Mouse (Mus musculus): Measurements from ENCODE around the gene Rad54l2.

DNA sequence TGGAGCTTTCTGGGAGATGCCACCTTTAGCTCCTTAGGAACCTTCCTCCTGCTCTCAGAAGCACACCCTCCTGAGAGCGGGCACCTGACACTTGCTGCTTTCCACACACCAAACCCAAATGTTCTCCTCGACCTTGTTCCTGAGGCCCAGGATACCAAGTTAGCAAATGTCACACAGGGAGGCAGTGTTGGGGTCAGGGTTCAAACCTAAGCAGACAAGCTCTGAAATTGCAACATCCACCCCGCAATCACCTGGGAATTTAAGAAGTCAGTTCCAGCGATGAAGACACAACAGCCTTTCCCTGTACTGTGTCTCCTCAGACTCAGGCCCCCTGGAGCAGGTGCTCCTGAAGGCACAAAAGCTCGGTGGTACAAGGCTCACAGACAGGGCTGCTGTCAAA, 111.3 kb downstream of the Rad54l2 start:
- TF ChIP-seq CTCF (IDR thresholded peaks at IDR 0.05; ENCODE audit: control insufficient read depth, insufficient read depth, insufficient read length) (no peak), MYOD1 (IDR thresholded peaks at IDR 0.05; ENCODE audit: control insufficient read depth, insufficient read length, low read depth) (no peak), MAX (IDR thresholded peaks at IDR 0.05) (no peak), MYOG (IDR thresholded peaks at IDR 0.05; ENCODE audit: control insufficient read depth, extremely low read depth, insufficient read length) (no peak)
